Mouse (Mus musculus) kidney, postnatal 0 days (tissue): ENCODE results near the gene Dusp22. TPM values are rescaled to one million over a fixed set of nuclear protein-coding genes. Genes with fewer than 3 reads are reported as not detected.
A peak's percentile ranks its signal among the peaks of the same experiment; 100 is the strongest.

Source experiments
- ATAC-seq: fragments of 200-750 bp; cut with Nextera tagmentation; replicated peaks from 2 replicates; pipeline ENCODE4 v1.8.0; 2017; ENCODE audit warnings: low read depth, moderate number of reproducible peaks, moderate TSS enrichment, moderate library complexity; ENCODE audit not compliant: low FRiP score
- DNase-seq: peaks from one replicate; pipeline ENCODE4 v3.0.0-alpha.2; 2016; ENCODE audit warnings: low spot score
- H3K27ac ChIP-seq: fragments of 300-500 bp; sonication (generic); 2 replicates; pipeline ENCODE4 v1.5.1; 2014; ENCODE audit warnings: mild to moderate bottlenecking
- H3K27me3 ChIP-seq: fragments of 300-500 bp; sonication (generic); 2 replicates; pipeline ENCODE4 v1.6.1; 2014; ENCODE audit warnings: low read length, mixed read lengths; ENCODE audit not compliant: insufficient read depth
- H3K36me3 ChIP-seq: fragments of 300-500 bp; sonication (generic); 2 replicates; pipeline ENCODE4 v1.6.1; 2014; ENCODE audit warnings: low read length, mixed read lengths; ENCODE audit not compliant: insufficient read depth
- H3K4me1 ChIP-seq: fragments of 300-500 bp; sonication (generic); replicated peaks from 2 replicates; pipeline ENCODE4 v1.6.1; 2014; ENCODE audit warnings: antibody characterized with exemption, low read length, mixed read lengths; ENCODE audit not compliant: insufficient read depth
- H3K4me2 ChIP-seq: fragments of 300-500 bp; sonication (generic); 2 replicates; pipeline ENCODE4 v1.6.1; 2014; ENCODE audit warnings: mild to moderate bottlenecking, low read length, moderate library complexity, mixed read lengths
- H3K4me3 ChIP-seq: fragments of 300-500 bp; sonication (generic); replicated peaks from 2 replicates; pipeline ENCODE4 v1.5.1; 2014; ENCODE audit warnings: low read depth, low read length
- H3K9ac ChIP-seq: fragments of 300-500 bp; sonication (generic); 2 replicates; pipeline ENCODE4 v1.6.1; 2014; ENCODE audit warnings: low read depth, low read length
- H3K9me3 ChIP-seq: fragments of 300-500 bp; sonication (generic); replicated peaks from 2 replicates; pipeline ENCODE4 v1.6.1; 2016; ENCODE audit warnings: low read length, inconsistent platforms, mixed read lengths
- CTCF ChIP-seq: IDR thresholded peaks from 2 replicates; pipeline ENCODE4 v1.5.1; 2016; ENCODE audit warnings: antibody characterized with exemption, low read depth, mild to moderate bottlenecking, moderate library complexity
- WGBS: fragments of 180-500 bp; shearing (Covaris S2); extraction: QIAGEN DNeasy Blood & Tissue Kit; methylation state at CpG from one replicate; pipeline ENCODE4 v1.1.7; 2014; 5-methylcytosine and 5-hydroxymethylcytosine counted together
- polyA plus RNA-seq: library from polyadenylated mRNA; unstranded; fragments of >200 nt; fragmentation: Nextera tagmentation; extraction: Ambion mirVana; gene quantifications from 2 replicates; pipeline ENCODE4 v1.2.1, GENCODE M21; 2015

Gene Dusp22
- polyA plus RNA-seq, 1 experiment from 2014 or later: 18.0 TPM

DNA sequence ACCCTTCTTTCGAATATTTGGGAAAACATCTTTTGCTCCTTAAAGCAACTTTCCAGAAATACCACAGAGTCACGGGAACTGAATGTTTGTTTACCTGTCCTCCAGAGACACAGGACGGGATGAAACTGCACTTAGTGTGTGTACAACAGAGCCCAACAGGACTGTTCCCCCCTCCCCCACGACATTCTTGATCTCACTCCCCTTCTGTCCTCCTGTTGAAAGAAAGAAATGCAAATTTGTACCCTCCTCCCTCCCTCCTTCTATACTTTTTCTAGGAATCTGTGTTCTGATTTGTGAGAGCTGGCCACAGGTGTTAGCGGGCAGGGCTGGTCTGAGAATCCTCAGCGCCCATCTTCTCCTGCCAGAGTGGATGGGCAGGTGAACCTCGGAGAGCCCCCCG lies 64.1 kb downstream of the Dusp22 start:
- no peak for TF ChIP-seq CTCF
- no peaks in the 10 kb centered on the region for H3K36me3 ChIP-seq
- no peak overlapping the region for H3K9ac ChIP-seq
- no peak for DNase-seq
- no peak overlapping the region for H3K27ac ChIP-seq
- no peaks in the 10 kb centered on the region for H3K27me3 ChIP-seq
- H3K4me2 ChIP-seq: no peak overlapping the region
- no peak for ATAC-seq
- no peak overlapping the region for H3K4me3 ChIP-seq
- no peaks in the 10 kb centered on the region for H3K9me3 ChIP-seq
- H3K4me1 ChIP-seq: no peaks in the 10 kb centered on the region
- 67% methylated on average over 8 of the region's 8 CpGs for WGBS

DNA sequence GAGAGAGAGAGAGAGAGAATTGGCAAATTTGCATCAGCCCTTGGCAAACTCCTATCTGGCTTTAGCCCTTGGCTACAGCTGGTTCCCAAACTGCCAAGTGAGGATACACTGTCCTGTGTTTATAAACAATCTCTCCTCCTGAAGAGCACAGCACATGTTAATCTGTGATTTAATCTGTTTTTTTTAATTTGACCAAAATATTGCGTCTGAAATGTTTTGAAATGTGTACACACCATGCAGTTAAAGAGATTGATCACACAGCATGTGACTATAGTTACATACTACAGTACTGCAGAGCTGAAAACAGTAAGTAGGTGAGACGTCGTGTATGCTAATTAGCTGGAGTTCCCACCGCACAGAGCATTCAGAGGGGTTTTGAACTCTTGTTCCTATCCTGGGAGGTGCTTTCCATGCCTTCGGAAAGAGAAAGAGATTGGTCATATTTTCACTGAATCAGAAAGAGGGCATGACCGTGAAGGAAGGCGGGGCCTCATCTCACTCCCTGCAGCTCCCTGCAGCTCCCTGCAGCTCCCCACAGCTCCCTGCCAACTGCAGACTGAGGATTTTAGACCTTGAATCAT lies 65.0 kb downstream of the Dusp22 start:
- Histone ChIP-seq H3K4me1 (no peaks in the 10 kb centered on the region), H3K27ac (no peak overlapping the region), H3K9me3 (no peaks in the 10 kb centered on the region), H3K4me3 (no peak overlapping the region), H3K27me3 (no peaks in the 10 kb centered on the region), H3K9ac (no peak overlapping the region), H3K4me2 (no peak overlapping the region), H3K36me3 (no peaks in the 10 kb centered on the region)
- 32% methylated on average over 7 of the region's 7 CpGs for WGBS
- DNase-seq (no peak), ATAC-seq (no peak)
- no peak for TF ChIP-seq CTCF

DNA sequence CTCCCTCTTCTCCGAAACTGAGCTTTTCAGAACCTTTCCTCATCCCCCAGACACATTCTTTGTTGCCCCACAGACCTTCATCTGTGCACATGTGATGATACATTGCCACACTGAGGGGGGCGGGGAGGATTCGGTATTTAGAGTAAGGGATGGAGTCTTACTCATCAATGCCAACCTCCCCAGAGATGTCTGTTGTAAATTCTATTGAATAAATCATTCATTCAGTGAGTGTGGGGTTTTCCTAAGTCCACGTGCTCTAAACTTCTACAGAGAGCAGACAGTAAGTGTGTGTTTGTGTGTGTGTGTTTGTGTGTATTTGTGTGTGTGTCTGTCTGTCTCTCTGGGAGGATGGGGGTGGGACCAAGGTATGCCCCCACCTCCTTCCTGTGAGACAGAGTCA lies 67.1 kb downstream of the Dusp22 start:
- WGBS: 80% methylated on average over 4 of the region's 4 CpGs
- Histone ChIP-seq H3K9ac (no peak overlapping the region), H3K9me3 (no peaks in the 10 kb centered on the region), H3K4me2 (no peak overlapping the region), H3K36me3 (no peaks in the 10 kb centered on the region), H3K27me3 (no peaks in the 10 kb centered on the region), H3K4me3 (no peak overlapping the region), H3K27ac (no peak overlapping the region), H3K4me1 (no peaks in the 10 kb centered on the region)
- DNase-seq: no peak
- no peak for TF ChIP-seq CTCF
- no peak for ATAC-seq

DNA sequence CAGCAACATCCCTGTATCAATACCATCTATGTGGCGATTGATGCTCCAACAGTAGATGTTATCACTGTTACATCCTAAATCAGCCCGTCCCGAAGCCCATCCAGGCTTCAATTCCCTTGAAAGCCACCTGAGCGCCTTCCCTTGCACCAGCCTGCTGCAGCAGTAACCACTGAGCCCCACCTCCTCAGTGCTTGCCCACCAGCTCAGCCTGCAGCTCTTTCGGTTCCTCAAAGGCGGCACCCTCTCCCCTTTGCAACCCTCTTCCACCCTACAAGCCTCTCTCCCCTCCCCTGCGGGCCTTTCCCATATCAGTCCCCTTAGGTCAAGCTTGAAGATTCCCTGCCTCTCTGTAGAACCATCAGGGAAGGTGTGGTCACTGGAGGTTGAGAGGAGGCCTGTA lies 68.4 kb downstream of the Dusp22 start:
- no peaks in the 10 kb centered on the region for H3K9me3 ChIP-seq
- no peak overlapping the region for H3K4me3 ChIP-seq
- ATAC-seq (no peak), DNase-seq (no peak)
- H3K27me3 ChIP-seq: no peaks in the 10 kb centered on the region
- TF ChIP-seq CTCF: no peak
- H3K27ac ChIP-seq: no peak overlapping the region
- no peaks in the 10 kb centered on the region for H3K36me3 ChIP-seq
- no peaks in the 10 kb centered on the region for H3K4me1 ChIP-seq
- WGBS: 95% methylated on average over 7 of the region's 7 CpGs
- no peak overlapping the region for H3K9ac ChIP-seq
- H3K4me2 ChIP-seq: no peak overlapping the region

DNA sequence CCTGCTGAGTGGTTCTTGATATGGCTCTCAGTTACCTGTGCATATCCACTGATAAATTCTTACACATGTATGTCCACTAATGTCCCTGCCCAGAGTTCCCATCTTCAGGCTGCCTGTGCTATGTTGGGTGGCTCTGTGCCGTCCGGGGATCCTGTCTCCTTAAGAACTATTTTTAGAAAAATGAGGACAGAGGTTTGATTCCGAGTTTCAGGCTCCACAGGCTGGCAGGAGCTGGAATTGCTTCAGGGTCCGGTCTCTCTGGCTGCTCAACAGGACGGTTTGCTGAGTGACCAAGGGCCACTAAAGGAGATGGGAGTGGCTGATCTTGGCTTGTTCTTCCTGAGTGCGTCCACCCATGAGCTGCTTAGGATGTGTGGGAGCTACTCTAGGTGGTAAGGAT lies 69.4 kb downstream of the Dusp22 start:
- H3K27ac ChIP-seq: no peak overlapping the region
- H3K36me3 ChIP-seq: no peaks in the 10 kb centered on the region
- no peaks in the 10 kb centered on the region for H3K9me3 ChIP-seq
- no peak overlapping the region for H3K4me3 ChIP-seq
- WGBS: 19% methylated on average over 6 of the region's 6 CpGs
- no peaks in the 10 kb centered on the region for H3K27me3 ChIP-seq
- DNase-seq: peak; percentile 46
- H3K4me2 ChIP-seq: no peak overlapping the region
- H3K9ac ChIP-seq: no peak overlapping the region
- no peak for ATAC-seq
- TF ChIP-seq CTCF: peak; percentile 51
- H3K4me1 ChIP-seq: no peaks in the 10 kb centered on the region

DNA sequence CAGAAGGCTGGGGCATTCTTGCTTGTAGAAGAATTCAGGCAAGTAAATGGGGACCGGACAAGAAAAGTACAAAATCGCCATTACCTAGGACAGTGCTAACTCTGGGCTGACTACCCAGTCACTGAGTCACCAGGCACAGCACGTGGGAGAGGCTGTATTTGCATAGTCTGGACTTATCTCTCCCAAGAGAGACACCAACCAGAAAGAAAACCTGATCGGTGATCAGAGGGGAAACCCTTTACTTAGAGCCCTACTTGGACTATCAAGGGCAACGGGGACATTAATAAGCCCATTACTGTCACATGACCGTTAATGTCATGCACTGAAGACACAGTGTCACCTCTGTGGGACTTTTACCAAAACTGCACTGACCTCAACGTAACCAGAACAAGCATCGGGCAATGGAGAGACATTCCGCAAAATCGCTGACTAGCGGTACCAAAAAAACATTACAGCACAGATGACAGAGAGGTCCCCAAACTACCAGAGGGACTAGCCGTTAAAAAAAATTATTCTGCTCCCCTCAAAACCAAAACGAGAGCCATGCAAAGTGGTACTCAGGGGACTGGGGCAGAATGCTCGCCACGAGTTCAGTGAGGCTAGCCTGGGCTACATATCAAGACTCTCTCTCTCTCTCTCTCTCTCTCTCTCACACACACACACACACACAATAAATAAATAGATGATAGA lies 70.5 kb downstream of the Dusp22 start:
- no peak for TF ChIP-seq CTCF
- DNase-seq: no peak
- H3K4me3 ChIP-seq: no peak overlapping the region
- 78% methylated on average over 15 of the region's 15 CpGs for WGBS
- H3K4me1 ChIP-seq: no peaks in the 10 kb centered on the region
- no peak overlapping the region for H3K9ac ChIP-seq
- no peak overlapping the region for H3K4me2 ChIP-seq
- no peak for ATAC-seq
- no peaks in the 10 kb centered on the region for H3K9me3 ChIP-seq
- H3K27me3 ChIP-seq: no peaks in the 10 kb centered on the region
- no peaks in the 10 kb centered on the region for H3K36me3 ChIP-seq
- H3K27ac ChIP-seq: no peak overlapping the region
